In genomic region chr5:137009988-137010387, GRCm38 (mm10) we compare ENCODE assay signal across 8 mouse cellular contexts. TPM values are rescaled to one million over a fixed set of nuclear protein-coding genes. Genes with fewer than 3 reads are reported as not detected.
DNase-seq lines count a peak whose midpoint lies in the region; ATAC-seq lines count a peak whose summit lies in the region.

No protein-coding gene starts in this region.

- no peaks in the 10 kb centered on the region for H3K4me1 ChIP-seq in midbrain, embryonic 14.5 days (ENCODE audit: control insufficient read depth, insufficient read depth, low read length)
- no peaks in the 10 kb centered on the region for H3K4me1 ChIP-seq in midbrain, embryonic 15.5 days

- no peaks in the 10 kb centered on the region for H3K36me3 ChIP-seq in midbrain, embryonic 14.5 days (ENCODE audit: control insufficient read depth, insufficient read depth, low read length)
- no peaks in the 10 kb centered on the region for H3K36me3 ChIP-seq in midbrain, embryonic 15.5 days (replicated peaks)

- WGBS in midbrain, embryonic 14.5 days = 22% methylated on average over 3 of the region's 3 CpGs
- 26% methylated on average over 3 of the region's 3 CpGs for WGBS in midbrain, embryonic 15.5 days

- no peak for ATAC-seq in midbrain, embryonic 14.5 days (ENCODE audit: low FRiP score, low TSS enrichment)
- no peak for ATAC-seq in midbrain, embryonic 15.5 days (replicated peaks)
- ATAC-seq in megakaryocyte-erythroid progenitor cell, adult 5-6 weeks (replicated peaks; ENCODE audit: low FRiP score, low TSS enrichment, poor library complexity, severe bottlenecking) = peak; percentile 64; the same call in 1 of the 2 replicates

- H3K27ac ChIP-seq in midbrain, embryonic 14.5 days (replicated peaks; ENCODE audit: low read depth, low read length) = no peak overlapping the region
- H3K27ac ChIP-seq in midbrain, embryonic 15.5 days = no peak overlapping the region

- peak; percentile 60 for DNase-seq in gastrocnemius, postnatal 10 days
- DNase-seq in gastrocnemius, postnatal 36 days = no peak
- DNase-seq in midbrain, embryonic 14.5 days = peak; percentile 80
- peak; percentile 26 for DNase-seq in Muller cell, postnatal 12 days (ENCODE audit: inconsistent ontology term)
- DNase-seq in forelimb bud, embryonic 11.5 days (ENCODE audit: low read depth, low spot score) = peak; percentile 29
- DNase-seq in urinary bladder, adult 18-20 months (ENCODE audit: low spot score in 2 of 2) = no peak

- no peak overlapping the region for H3K4me2 ChIP-seq in midbrain, embryonic 14.5 days (ENCODE audit: low read length)
- H3K4me2 ChIP-seq in midbrain, embryonic 15.5 days = no peak overlapping the region

- H3K27me3 ChIP-seq in midbrain, embryonic 14.5 days (ENCODE audit: control insufficient read depth, insufficient read depth, low read length) = no peaks in the 10 kb centered on the region
- H3K27me3 ChIP-seq in midbrain, embryonic 15.5 days (replicated peaks) = no peaks in the 10 kb centered on the region; the same call in 1 of the 2 replicates

- intact Hi-C loops in gastrocnemius, postnatal 36 days (cut with DNase I) = no loop called here

- H3K9ac ChIP-seq in midbrain, embryonic 14.5 days (replicated peaks; ENCODE audit: low read length) = no peak overlapping the region
- no peak overlapping the region for H3K9ac ChIP-seq in midbrain, embryonic 15.5 days

- no peaks in the 10 kb centered on the region for H3K9me3 ChIP-seq in midbrain, embryonic 14.5 days (ENCODE audit: control insufficient read depth, low read length)
- no peaks in the 10 kb centered on the region for H3K9me3 ChIP-seq in midbrain, embryonic 15.5 days

- H3K4me3 ChIP-seq in midbrain, embryonic 14.5 days (replicated peaks; ENCODE audit: low read depth, low read length) = no peak overlapping the region
- H3K4me3 ChIP-seq in midbrain, embryonic 15.5 days = no peak overlapping the region

RNA-seq across cellular contexts. Expression of gene Vgf, which starts 16.2 kb away (rescaled TPM):
- under 1 TPM; 0.21 to 0.45 TPM for total RNA-seq in gastrocnemius, postnatal 10 days (2021)
- not detected for total RNA-seq in gastrocnemius, postnatal 36 days (2021)
- 4.8 and 6.9 TPM in 2 replicates for polyA plus RNA-seq in midbrain, embryonic 14.5 days (2014; fragmentation: Nextera tagmentation; extraction: Ambion mirVana)
- polyA plus RNA-seq in midbrain, embryonic 15.5 days (2015; fragmentation: Nextera tagmentation; extraction: Ambion mirVana) = 9.9 and 11.1 TPM in 2 replicates
- total RNA-seq in megakaryocyte-erythroid progenitor cell, adult 5-6 weeks (2014; fragmentation: Nextera tagmentation) = not detected in 2 replicates
- 0.27 and 0.47 TPM in 2 replicates for total RNA-seq in megakaryocyte-erythroid progenitor cell, adult 5-6 weeks (2017)

RNA-seq across cellular contexts. Expression of gene Znhit1, which starts 22.2 kb away (rescaled TPM):
- total RNA-seq in gastrocnemius, postnatal 10 days (2021) = 10 to 100 TPM; 39.8 to 41.8 TPM
- total RNA-seq in gastrocnemius, postnatal 36 days (2021) = 10 to 100 TPM; 58.3 to 63.2 TPM
- polyA plus RNA-seq in midbrain, embryonic 14.5 days (2014; fragmentation: Nextera tagmentation; extraction: Ambion mirVana) = 94.0 and 117 TPM in 2 replicates
- polyA plus RNA-seq in midbrain, embryonic 15.5 days (2015; fragmentation: Nextera tagmentation; extraction: Ambion mirVana) = 131 and 132 TPM in 2 replicates
- total RNA-seq in megakaryocyte-erythroid progenitor cell, adult 5-6 weeks (2014; fragmentation: Nextera tagmentation) = 67.3 and 75.0 TPM in 2 replicates
- 18.8 and 21.6 TPM in 2 replicates for total RNA-seq in megakaryocyte-erythroid progenitor cell, adult 5-6 weeks (2017)

RNA-seq across cellular contexts. Expression of gene Plod3, which starts 23.2 kb away (rescaled TPM):
- total RNA-seq in gastrocnemius, postnatal 10 days (2021) = 10 to 100 TPM; 21.3 to 33.5 TPM
- total RNA-seq in gastrocnemius, postnatal 36 days (2021) = 10 to 100 TPM; 19.5 to 22.2 TPM
- polyA plus RNA-seq in midbrain, embryonic 14.5 days (2014; fragmentation: Nextera tagmentation; extraction: Ambion mirVana) = 25.8 and 28.1 TPM in 2 replicates
- polyA plus RNA-seq in midbrain, embryonic 15.5 days (2015; fragmentation: Nextera tagmentation; extraction: Ambion mirVana) = 38.9 and 44.1 TPM in 2 replicates
- total RNA-seq in megakaryocyte-erythroid progenitor cell, adult 5-6 weeks (2014; fragmentation: Nextera tagmentation) = 19.8 and 22.1 TPM in 2 replicates
- total RNA-seq in megakaryocyte-erythroid progenitor cell, adult 5-6 weeks (2017) = 19.0 and 22.1 TPM in 2 replicates

RNA-seq across cellular contexts. Expression of gene Ap1s1, which starts 35.9 kb away (rescaled TPM):
- total RNA-seq in gastrocnemius, postnatal 10 days (2021) = 10 to 100 TPM; 33.4 to 37.0 TPM
- total RNA-seq in gastrocnemius, postnatal 36 days (2021) = 10 to 100 TPM; 14.6 to 16.8 TPM
- polyA plus RNA-seq in midbrain, embryonic 14.5 days (2014; fragmentation: Nextera tagmentation; extraction: Ambion mirVana) = 214 and 238 TPM in 2 replicates
- polyA plus RNA-seq in midbrain, embryonic 15.5 days (2015; fragmentation: Nextera tagmentation; extraction: Ambion mirVana) = 284 TPM in 2 replicates
- total RNA-seq in megakaryocyte-erythroid progenitor cell, adult 5-6 weeks (2014; fragmentation: Nextera tagmentation) = 52.2 and 78.7 TPM in 2 replicates
- total RNA-seq in megakaryocyte-erythroid progenitor cell, adult 5-6 weeks (2017) = 46.5 and 50.2 TPM in 2 replicates

RNA-seq across cellular contexts. Expression of gene Cldn15, which starts 43.6 kb away (rescaled TPM):
- 1 to 10 TPM; 2.5 to 2.6 TPM for total RNA-seq in gastrocnemius, postnatal 10 days (2021)
- total RNA-seq in gastrocnemius, postnatal 36 days (2021) = 1 to 10 TPM; 1.7 to 1.8 TPM
- polyA plus RNA-seq in midbrain, embryonic 14.5 days (2014; fragmentation: Nextera tagmentation; extraction: Ambion mirVana) = 0.13 and 0.31 TPM in 2 replicates
- polyA plus RNA-seq in midbrain, embryonic 15.5 days (2015; fragmentation: Nextera tagmentation; extraction: Ambion mirVana) = 0.18 and 0.36 TPM in 2 replicates
- 0.13 TPM in 1 of 2 replicates, not detected in the other for total RNA-seq in megakaryocyte-erythroid progenitor cell, adult 5-6 weeks (2014; fragmentation: Nextera tagmentation)
- not detected in 2 replicates for total RNA-seq in megakaryocyte-erythroid progenitor cell, adult 5-6 weeks (2017)

Comparison
In these comparisons a context has a peak if more than half of its experiments do, and no peak if none do; other contexts are left out.
1. DNase-seq: peak in gastrocnemius, postnatal 10 days (single experiment), midbrain, embryonic 14.5 days (single experiment), Muller cell, postnatal 12 days (single experiment) and forelimb bud, embryonic 11.5 days (single experiment); none in gastrocnemius, postnatal 36 days (0 of 2) and urinary bladder, adult 18-20 months (0 of 2).